Mouse (Mus musculus): ENCODE measurements around the gene Pigt.

DNA sequence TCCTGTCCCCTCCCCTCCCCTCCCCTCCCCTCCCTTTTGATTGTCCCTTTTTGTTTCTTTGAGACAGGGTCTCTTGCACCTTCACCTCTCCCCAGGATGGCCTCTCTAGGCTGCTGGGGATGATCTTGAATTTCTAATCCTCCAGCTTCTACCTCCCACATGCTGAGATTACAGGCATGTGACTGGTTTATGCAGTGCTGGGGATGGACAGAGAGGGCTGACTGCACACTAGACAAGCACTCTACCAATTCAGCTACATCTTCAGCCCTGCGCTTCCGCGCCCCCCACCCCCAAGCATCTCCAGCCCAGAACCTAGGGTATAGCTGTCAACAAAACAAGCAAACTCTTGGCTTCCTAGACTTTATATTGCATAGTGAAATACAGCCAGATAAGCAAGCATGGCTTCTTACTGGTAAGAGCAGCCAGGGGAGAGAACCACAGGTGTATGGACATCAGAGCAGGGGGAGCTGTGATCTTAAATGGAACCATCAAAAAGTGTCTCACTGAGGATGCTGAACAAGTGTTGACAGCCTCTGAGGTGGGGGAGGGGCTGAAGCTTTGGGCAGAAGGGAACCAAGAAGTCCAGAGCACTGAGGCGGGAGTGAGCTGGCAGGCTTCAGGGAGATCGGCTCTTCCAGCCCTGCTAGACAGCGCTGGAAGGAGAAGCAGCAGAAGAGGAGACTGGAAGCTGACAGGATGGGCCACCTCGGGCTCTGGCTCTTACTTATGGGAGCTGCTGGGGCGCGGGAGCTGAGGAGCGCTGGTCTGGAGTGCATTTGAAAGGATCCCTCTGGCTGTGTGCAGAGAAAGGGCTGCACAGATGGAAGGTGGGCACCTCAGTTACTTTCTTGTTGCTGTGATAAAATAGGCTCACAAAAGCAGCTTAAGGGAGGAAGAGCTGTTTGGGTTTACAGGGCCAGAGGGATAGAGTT is 52.9 kb downstream of the Pigt start:
- no peak for TF ChIP-seq EP300 (optimal IDR thresholded peaks at IDR 0.05)
- TF ChIP-seq CTCF (IDR thresholded peaks at IDR 0.05; ENCODE audit: low read depth) = no peak

Measured in stomach, postnatal 0 days (tissue).